Mouse (Mus musculus): ENCODE data around the gene Nrxn1.
"Not testable (repeated sequence)": the region's sequence is repeated elsewhere in the genome, so short reads cannot be mapped to it uniquely, and the experiment has no call there.

Nrxn1 gene

DNA sequence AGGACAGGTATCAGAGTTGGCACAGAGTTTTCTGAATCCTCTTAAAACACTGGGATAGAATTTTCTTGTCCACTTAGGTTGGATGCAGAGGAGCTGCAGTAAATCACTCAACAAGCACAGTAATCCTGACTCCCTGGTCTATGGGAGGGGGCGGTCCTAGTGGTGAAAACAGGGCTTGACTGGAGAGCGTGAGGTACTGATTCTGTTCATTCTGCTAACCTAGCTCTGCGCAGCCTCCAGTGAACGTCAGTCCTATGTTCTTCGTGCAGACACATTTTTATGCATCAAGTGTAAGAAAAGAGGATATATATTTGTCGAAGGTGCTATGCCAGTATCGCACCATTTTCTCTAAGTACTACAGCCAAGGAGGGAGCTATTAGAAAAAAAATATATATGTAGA, 588.9 kb downstream of the Nrxn1 start:
- CTCF ChIA-PET, result interaction anchor here in 1 of 4 experiments (0.6 kb wide), 1 partner anchor 557 kb away, joined by 3 read pairs; no protein-coding TSS in a partner anchor
- POLR2A ChIA-PET, result not testable (repeated sequence)

DNA sequence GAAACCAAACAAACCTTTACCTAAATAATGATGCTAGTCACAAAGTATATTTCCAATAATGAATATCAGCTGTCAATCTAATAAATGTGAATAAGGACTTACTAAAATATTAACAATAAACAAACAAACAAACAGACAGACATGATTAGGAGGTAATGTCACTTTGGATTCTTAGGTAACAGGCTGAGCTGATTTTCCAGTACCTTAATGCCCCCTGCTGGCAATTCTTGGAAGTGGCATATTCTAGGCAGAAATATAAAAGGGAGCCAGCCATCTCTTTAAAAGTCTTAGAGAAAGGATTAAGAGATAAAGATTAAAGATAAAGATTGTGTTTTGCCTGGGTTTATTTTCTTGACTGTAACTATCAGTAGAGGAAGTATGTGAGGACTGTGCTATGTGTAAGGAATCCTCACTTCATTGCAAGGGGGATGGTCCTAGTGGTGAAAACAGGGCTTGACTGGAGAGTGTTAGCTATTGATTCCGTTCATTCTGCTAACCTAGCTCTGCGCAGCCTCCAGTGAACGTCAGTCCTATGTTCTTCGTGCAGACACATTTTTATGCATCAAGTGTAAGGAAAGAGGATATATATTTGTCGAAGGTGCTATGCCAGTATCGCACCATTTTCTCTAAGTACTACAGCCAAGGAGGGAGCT, 591.7 kb downstream of the Nrxn1 start:
- ChIA-PET CTCF (interaction anchor here in 3 of 4 experiments (0.6 to 1.3 kb wide), 7 partner anchors 10 to 847 kb away, joined by 3 to 7 read pairs (median 4); no protein-coding TSS in a partner anchor), POLR2A (no interaction called here)

DNA sequence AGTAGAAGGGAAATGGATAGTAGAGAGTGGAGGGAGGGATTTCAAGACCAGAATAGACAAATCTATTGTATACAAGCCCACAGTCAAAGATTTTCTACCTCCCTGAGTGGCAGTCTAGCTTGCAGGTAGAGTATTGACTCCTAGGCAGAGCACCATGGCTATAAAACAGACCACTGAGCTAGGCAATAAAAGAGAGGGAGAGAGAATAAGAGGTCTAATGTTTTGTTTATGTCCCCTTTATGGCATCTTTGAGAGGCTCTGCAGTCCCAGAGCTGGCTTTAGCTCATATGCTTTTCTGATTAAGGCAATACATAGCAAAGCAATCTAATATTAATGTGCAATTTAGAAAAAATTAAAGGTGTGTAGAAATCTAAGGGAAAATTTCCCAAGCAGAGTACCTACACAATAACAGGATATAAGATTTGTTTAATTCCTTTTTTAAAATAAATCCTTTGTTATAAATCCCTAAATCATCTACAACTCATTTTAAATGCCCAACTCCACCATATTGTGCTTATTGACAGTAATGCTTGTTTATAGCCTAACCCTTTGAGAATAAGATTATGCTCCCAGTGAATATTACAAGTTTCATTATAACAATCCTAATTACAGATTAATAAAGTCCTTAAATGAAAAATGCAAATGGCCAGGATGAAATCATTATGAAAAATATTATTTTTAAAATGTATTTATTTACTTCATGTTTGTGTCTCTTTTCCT, 613.2 kb downstream of the Nrxn1 start:
- POLR2A ChIA-PET, result no interaction called here
- CTCF ChIA-PET, result no interaction called here

DNA sequence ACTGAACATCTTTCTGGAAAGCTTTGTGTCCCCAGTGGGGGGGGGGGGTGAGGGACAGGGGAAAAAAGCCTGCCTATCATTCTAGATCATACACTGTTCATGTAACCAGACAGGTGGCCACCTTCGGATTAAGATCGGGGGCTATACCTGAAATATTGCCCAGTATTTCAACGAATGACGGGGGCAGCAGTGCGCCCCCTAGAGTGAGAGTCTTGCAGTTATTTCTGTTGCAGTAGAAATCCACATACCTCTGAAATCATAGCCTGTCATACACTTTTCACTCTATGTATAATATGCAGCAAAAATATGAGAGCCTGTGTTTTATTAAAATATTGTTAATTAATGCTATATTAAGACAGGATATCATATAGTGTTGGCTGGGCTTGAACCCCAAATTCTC, 636.1 kb downstream of the Nrxn1 start:
- ChIA-PET CTCF (interaction anchor here in 3 of 4 experiments (0.6 to 0.7 kb wide), 4 partner anchors 10 to 237 kb away, joined by 3 to 8 read pairs (median 3); no protein-coding TSS in a partner anchor), POLR2A (no interaction called here)

DNA sequence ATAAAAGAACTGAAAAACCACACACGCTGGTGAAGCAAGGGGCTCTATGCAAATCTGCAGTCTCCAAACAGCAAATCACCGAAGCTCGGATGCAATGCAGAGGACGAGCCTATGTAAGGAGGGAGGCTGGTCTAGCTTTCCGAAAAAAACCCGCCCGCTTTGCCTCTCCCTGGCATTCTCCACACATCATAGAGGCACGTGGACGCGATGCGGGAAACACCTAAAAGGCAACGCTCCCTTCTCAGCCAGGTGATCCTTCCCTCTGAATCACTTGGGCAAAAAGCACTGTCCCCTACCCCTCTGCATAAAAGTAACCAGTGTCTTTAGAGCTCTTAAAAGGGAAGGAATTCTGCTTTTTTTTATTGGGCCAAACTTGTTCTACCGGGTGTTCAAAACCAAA, 637.0 kb downstream of the Nrxn1 start:
- CTCF ChIA-PET, result interaction anchor here in 3 of 4 experiments (0.6 to 0.7 kb wide), 4 partner anchors 11 to 236 kb away, joined by 3 to 8 read pairs (median 3); no protein-coding TSS in a partner anchor

DNA sequence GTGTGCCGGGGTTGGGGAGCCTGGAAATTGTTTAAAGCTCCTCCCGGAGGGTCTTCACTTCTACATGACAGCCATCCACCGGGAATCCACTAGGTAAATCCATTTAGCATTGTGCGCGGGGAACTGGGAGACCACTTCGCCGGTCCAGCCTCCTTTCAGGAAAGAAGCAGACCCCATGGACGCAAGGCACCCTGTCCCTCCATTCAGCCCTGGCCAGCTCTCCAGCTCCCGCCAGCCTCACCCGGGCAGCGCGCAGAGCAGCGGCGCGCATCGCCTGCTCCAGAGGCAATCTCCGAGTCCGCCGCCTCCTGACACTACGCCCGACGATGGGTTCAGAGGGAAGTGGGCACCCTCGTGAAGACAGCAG, 637.5 kb downstream of the Nrxn1 start:
- ChIA-PET CTCF (no interaction called here), POLR2A (no interaction called here)

More for the DNA sequence above, 637.0 kb downstream of the Nrxn1 start:
- POLR2A ChIA-PET, result no interaction called here

DNA sequence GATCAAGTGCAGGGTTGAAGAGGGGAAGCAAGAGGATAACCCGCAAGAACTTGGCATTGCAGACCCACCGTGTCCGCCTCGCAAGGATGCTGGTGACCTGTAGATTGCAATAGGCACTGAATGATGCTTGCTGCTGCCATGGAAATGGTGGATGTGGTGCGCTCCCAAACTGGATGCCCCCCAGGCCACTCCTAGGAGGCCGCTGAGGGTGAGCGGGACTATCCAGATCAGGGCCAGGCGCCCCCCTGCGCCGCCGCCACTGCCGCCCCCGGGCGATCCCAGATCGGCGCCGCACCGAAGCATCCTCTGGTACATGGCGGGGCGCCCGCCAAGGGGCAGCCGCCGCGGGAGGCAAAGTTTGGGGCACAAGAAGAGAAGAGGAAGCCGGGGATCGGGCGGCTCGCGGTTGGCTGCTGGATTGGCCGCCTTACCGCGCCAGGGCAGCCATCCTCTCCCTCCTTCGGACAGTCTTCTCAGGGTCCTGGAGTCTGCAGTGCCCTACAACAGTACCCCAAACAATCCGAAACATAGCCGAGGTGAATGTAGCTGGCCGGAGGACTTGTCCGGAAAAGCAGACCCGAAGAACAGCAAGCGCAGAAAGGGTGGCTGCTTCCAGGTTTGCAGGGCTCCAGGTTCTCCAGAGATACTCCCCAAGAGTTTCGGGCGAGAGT, 638.0 kb downstream of the Nrxn1 start:
- CTCF ChIA-PET, result no interaction called here
- POLR2A ChIA-PET, result no interaction called here

DNA sequence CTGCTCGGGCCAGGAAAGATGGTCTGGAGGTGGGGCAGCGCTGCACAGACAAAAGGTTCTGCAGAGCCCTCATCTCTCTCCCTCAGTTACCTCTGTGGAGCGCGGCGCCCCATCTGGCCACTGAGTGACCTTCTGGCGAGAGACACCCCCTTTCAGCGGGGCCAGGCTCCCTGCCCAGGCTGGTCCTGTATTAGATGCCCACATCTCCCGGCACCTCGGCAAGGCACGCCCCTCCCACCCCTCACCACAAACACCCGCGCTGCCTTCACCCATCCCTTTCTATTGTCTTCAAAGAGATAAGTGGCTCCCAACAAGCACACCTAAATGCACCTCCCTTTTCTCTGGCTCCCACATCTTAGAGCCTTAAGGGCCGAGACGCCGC, 638.5 kb downstream of the Nrxn1 start:
- ChIA-PET CTCF (interaction anchor here in 2 of 4 experiments (0.6 to 0.7 kb wide), 3 partner anchors 49 to 777 kb away, joined by 3 to 6 read pairs (median 4); no protein-coding TSS in a partner anchor), POLR2A (interaction anchor here in 1 of 4 experiments (0.6 kb wide), 1 partner anchor 8 kb away, joined by 3 read pairs; no protein-coding TSS in a partner anchor)

DNA sequence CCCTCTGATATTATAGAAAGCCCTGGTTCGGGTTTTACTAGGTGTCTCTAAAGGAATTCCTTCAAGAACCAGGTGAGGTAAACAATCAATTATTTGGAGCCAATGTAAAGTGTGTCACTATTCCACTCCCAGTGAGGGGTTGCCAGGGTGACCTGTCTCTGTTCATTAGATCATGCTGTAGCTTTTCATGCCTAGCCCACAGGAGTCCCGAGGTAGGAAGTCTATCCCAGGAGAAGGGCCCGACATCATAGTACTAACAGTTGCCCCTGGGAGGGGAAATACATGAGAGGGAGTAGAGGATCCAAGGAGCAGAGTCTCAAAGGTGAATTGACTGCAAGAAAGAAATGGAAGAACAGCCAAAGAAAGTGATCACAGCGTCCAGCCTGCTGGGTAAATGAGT, 639.6 kb downstream of the Nrxn1 start:
- CTCF ChIA-PET, result interaction anchor here in 1 of 4 experiments (0.6 kb wide), 1 partner anchor 1166 kb away, joined by 3 read pairs; no protein-coding TSS in a partner anchor
- POLR2A ChIA-PET, result no interaction called here

DNA sequence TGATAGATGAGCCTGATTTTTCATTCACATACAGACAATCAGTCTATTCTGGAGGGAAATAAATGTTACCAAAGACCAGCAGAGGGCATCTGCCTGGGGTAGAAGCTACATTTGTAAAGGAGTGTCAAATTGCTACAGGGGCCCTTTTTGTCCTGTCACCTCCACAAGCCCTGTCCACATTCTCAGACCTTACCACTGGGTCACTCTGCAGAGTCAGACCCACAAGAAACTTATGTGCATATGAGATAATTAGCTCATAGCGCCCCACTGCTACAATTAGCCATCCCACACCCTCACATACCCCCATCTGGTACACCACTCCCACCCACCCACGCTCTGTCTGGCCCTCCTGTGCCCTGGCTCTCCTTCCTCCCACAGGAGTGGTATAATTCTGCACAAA, 640.1 kb downstream of the Nrxn1 start:
- ChIA-PET POLR2A (no interaction called here), CTCF (interaction anchor here in 2 of 4 experiments (0.6 to 1.0 kb wide), 2 partner anchors 11 to 1166 kb away, joined by 3 read pairs; no protein-coding TSS in a partner anchor)

DNA sequence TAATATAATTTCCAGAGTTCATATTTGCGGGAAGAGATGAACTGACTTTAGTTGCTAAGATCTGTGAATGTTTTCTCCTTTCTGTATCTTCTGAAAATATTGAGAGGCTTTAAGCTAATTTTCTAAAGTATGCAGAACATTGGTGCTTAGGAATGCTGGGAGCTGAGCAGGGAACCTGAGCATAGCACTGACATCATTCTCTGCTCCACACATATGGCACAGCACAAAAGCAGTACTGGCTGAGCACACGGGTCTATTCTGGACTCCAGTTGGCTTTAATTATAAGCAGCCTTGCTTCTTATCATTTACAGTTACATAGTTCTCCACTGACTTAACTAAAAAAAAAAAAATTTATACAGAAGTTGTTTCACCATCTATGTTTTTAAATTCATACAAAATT, 641.5 kb downstream of the Nrxn1 start:
- ChIA-PET POLR2A (no interaction called here), CTCF (interaction anchor here in 2 of 4 experiments (0.7 to 1.1 kb wide), 2 partner anchors 51 to 94 kb away, joined by 3 to 4 read pairs; no protein-coding TSS in a partner anchor)

DNA sequence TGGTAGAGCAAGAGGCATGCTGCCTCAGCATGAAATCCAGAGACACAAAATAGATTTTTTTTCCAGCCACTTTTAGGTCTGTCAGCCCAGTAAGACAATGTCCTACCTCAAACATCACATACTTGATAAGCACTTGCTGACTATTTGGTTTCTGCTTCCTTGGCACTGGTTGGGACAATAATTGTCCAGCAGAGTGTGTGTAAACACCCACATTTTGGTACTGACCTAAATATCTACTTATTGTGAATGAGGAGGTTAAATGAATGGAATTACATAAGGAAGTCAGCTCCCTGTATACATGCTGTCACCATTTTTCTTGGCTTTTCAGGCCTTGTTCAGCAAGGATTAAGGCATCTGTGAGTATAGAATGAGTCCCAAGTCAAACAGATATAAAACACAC, 649.8 kb downstream of the Nrxn1 start:
- CTCF ChIA-PET, result no interaction called here
- POLR2A ChIA-PET, result no interaction called here

DNA sequence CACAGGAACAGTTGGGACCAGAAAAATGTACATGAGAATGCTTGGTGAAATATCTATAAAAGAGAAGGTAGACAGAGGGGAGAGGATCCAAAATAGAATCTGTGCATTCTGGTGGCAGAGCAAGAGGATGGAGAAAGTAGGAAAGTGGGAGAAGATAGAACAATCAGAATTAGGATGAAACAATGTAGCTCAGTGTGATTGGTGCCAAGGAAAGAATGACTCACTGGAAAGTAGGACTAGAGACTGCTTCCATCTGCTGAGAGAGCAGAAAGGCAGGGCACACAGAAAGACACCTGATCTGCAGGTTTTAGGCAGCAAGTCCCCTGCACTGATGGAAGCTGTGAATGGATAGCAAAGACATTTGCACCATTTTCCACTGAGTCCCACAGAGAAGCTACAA, 657.0 kb downstream of the Nrxn1 start:
- POLR2A ChIA-PET, result no interaction called here
- CTCF ChIA-PET, result no interaction called here

DNA sequence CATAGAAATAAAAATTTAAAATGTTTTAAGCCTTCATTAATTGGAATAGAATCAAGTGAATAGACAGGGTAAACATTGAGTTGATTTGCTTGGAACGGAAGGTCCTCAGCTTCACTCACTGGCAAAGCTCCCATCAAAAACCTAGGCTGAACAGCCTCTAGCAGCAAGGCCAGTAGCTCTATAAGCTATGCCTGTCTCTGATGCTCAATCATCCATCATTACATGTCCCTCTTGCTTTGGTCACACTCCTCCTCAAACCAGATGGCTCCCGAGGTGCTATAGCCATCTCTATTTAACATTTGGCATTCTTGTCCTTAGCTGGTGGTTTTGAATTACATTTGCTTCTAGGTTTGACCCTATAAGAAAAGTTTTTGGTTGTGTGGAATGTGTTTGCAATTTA, 657.5 kb downstream of the Nrxn1 start:
- POLR2A ChIA-PET, result no interaction called here
- CTCF ChIA-PET, result no interaction called here

DNA sequence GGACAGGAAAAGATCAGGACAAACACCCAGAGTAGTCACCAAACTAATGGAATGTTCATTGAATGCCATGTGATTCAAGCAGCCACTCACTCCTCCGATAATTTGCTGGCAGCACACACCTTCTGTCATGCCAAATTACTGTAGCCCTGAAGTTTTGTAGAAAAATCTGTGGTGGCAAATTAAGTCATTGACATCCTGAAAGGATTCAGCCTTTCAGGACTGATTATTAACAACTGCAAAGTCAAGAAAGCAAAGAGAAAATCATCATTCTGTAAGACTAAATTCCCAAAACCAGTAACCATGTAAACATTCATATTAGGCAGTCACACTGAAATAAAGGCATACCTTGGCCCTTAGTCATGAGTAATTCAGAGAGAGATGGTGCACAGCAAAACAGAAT, 662.7 kb downstream of the Nrxn1 start:
- ChIA-PET POLR2A (no interaction called here), CTCF (no interaction called here)

DNA sequence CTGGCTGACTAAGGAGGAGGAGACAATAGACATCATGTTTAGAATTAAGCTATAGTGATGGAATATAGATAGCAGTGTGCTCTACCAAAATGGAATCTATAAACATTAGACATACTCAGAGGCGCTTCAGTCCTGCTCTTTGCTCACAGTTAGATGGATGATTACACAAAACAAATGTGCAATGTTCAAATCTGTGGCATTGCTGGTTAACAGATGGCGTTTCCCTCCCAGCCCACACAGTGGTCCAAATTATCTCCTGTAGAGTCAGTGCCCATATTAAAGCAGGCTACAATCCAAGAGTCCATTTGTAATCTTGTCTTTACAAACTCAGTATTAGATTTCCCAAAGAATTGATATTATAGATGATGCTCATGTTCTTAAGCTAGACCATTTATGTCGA, 666.9 kb downstream of the Nrxn1 start:
- POLR2A ChIA-PET, result no interaction called here
- CTCF ChIA-PET, result no interaction called here

DNA sequence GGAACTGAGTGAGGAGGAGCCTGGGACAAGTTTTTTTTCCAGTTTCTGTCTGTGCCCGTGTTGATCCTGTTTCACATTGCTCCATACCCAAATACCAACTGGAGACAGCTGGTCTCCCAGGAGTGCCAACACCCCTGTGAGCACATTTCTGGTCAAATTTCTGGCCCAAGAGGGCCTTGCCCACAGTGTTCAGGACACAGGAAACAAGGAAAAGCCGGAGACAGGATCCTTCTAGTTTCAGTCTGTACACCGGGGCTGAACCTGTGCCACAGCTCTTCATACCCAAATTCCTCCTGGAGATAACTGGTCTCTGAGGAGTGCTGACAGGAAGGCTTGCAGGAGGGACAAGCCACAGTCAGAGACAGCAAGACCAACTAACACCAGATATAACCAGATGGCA, 670.3 kb downstream of the Nrxn1 start:
- ChIA-PET CTCF (no interaction called here), POLR2A (no interaction called here)

DNA sequence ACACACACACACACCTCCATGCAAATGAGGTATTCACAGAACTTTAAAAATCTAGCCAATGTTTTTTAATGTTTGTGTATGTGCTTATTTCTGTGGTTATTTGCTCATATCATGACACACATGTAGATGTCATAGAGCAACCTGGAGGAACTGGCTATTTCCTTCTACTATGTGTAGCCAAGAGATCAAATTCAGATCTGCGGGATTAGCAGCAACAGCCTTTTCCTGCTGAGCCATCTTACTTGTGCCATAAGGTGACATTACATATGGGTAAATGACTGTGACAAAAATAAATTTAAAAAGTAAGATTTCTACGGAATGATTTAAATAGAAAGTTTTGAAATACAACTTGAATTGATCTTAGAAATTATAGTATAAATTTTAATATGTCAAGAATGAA, 672.1 kb downstream of the Nrxn1 start:
- CTCF ChIA-PET, result no interaction called here
- POLR2A ChIA-PET, result no interaction called here

DNA sequence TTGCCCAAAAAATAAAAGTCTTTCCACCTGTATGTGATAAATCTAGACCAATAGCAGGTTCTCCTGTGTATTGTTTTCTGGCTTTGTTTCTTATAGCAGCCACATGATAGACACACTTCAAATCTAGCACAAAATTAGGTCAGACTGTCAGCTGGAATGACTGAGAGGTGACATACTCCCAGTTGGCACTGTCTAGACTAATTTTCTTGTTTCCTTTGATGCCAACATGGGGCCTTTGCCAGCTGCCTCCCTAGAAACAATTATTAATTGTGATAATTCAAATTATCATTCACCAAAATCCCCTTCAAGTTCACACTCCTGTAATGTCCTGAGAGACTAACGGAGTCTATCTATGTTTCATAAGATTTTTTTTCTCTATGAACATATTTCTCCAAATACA, 673.3 kb downstream of the Nrxn1 start:
- ChIA-PET CTCF (no interaction called here), POLR2A (no interaction called here)

DNA sequence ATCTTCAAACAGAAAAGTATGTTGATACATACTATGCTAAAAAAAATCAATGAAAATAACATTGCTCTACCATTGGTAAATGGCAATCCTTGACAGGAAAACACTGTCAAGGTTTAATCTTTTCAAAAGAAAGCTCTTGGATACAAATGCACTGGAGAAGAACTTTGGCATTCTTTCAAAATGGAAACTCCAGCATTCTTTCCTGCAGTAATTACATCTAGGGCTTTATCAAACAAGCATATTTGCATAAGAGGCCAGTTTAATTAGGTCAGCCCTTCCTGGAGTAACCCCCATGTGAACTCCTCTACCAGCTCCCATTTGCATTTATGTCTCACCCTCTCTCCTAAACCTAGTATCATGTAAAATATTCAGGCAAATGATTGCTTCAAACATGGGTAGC, 696.5 kb downstream of the Nrxn1 start:
- POLR2A ChIA-PET, result interaction anchor here in 1 of 4 experiments (0.6 kb wide), 1 partner anchor 37 kb away, joined by 3 read pairs; no protein-coding TSS in a partner anchor
- CTCF ChIA-PET, result interaction anchor here in 1 of 4 experiments (0.5 kb wide), 1 partner anchor 61 kb away, joined by 3 read pairs; no protein-coding TSS in a partner anchor

Measured in embryonic stem cell, embryonic (primary cell).